ENCODE assay signal across 25 mouse cellular contexts in the genomic region with DNA sequence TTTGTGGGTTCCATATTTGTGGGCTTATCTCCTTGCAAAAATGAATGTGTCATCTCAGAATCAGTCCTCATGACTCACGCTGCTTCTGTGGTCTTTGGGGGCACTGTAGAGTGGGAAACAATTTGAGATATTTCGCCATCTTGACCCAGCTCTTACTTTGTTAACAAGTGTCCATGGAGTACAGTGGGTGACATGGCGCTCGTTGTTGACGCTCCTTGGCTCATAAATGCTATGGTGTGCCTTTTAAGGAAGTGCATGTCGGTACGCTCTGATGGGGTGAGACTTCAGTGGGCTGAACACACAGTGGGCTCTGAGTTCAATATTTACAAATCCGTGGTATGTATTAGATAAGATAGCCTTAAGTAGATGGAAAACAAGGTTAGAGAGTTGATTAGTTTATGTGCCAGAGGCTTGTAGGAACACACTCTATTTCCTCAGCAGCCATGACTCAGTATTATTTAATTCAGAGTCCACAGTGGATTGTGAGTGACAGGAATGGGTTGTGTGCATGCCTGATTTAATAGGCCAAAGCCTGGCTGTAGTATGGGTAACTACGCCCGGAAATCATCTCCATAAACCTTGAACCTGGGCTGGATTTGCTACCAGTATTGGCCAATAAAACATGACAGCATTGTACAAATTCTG. TPM values are rescaled to one million over a fixed set of nuclear protein-coding genes. Genes with fewer than 3 reads are reported as not detected.
DNase-seq lines count a peak whose midpoint lies in the region; ATAC-seq and TF ChIP-seq lines count a peak whose summit lies in the region.
"Had no signal": no experiment of that assay in that cellular context is flagged by ENCODE, and none has a peak within 500 bp of the region (broad histone marks: within the 10 kb centered on the region; RNA-seq: fewer than 3 reads in every experiment).

No protein-coding gene starts in this region.

- peaks cover 3% of the 10 kb centered on the region; the same call in 1 of the 2 replicates for H3K4me1 ChIP-seq in heart, postnatal 0 days (ENCODE audit: control insufficient read depth, insufficient read depth)
- H3K4me1 ChIP-seq in MEL (ENCODE audit: control insufficient read depth in 1 of 2, insufficient read depth in 2 of 2, low read length in 2 of 2): peaks cover 0 to 7% of the 10 kb centered on the region in 2 experiments; a peak in 2 of 4 replicates
- no peaks in the 10 kb centered on the region for H3K4me1 ChIP-seq in stomach, embryonic 16.5 days (ENCODE audit: control insufficient read depth, insufficient read depth, low read length)
- H3K4me1 ChIP-seq: kidney, embryonic 15.5 days had no signal

- H3K9me3 ChIP-seq in heart, postnatal 0 days (replicated peaks; ENCODE audit: control insufficient read depth, low read length): no peaks in the 10 kb centered on the region
- no peaks in the 10 kb centered on the region for H3K9me3 ChIP-seq in MEL (replicated peaks; ENCODE audit: insufficient read depth, low read length)
- H3K9me3 ChIP-seq in stomach, embryonic 16.5 days (replicated peaks; ENCODE audit: control insufficient read depth, low read length): no peaks in the 10 kb centered on the region; the same call in 1 of the 2 replicates
- H3K9me3 ChIP-seq: embryonic facial prominence, embryonic 13.5 days; hindbrain, embryonic 12.5 days; kidney, embryonic 15.5 days; limb, embryonic 12.5 days; liver, embryonic 12.5 days had no signal

- no peak for DNase-seq in heart, postnatal 0 days (ENCODE audit: low spot score)
- no peak for DNase-seq in heart, postnatal 4 days
- peak; percentile 37 for DNase-seq in MEL (ENCODE audit: low read depth, low spot score)
- DNase-seq in large intestine, adult 2 months (ENCODE audit: low read depth, low spot score): peak; percentile 72
- no peak for DNase-seq in T-cell, adult 2 months (ENCODE audit: low spot score)
- DNase-seq in cerebellum, postnatal 4 days (ENCODE audit: low spot score in 2 of 2): no peak
- no peak for DNase-seq in adrenal gland, postnatal 4 days (ENCODE audit: low spot score in 2 of 2)
- DNase-seq: cerebellum, adult 9-10 months; gastrocnemius, postnatal 36 days; lung, adult 2 months; lung, postnatal 4 days; midbrain, embryonic 14.5 days; thymus, postnatal 14 days had no signal

- H3K79me2 ChIP-seq in MEL (ENCODE audit: control insufficient read depth, insufficient read depth, low read length, poor library complexity): no peaks in the 10 kb centered on the region

- H3K4me3 ChIP-seq in heart, postnatal 0 days (ENCODE audit: low read depth, low read length): no peak overlapping the region
- H3K4me3 ChIP-seq in MEL (ENCODE audit: control insufficient read depth in 1 of 2, insufficient read depth in 1 of 2, low read depth in 2 of 2, low read length in 2 of 2): no peak overlapping the region
- H3K4me3 ChIP-seq in stomach, embryonic 16.5 days (replicated peaks; ENCODE audit: low read length): no peak overlapping the region
- H3K4me3 ChIP-seq: embryonic facial prominence, embryonic 13.5 days; hindbrain, embryonic 12.5 days; kidney, embryonic 15.5 days; limb, embryonic 12.5 days; liver, embryonic 12.5 days had no signal

- H3K36me3 ChIP-seq in heart, postnatal 0 days (replicated peaks; ENCODE audit: control insufficient read depth, insufficient read depth, low read length): no peaks in the 10 kb centered on the region
- H3K36me3 ChIP-seq in MEL (ENCODE audit: control insufficient read depth in 1 of 2, insufficient read depth in 2 of 2, low read length in 2 of 2): peaks cover 0 to 5% of the 10 kb centered on the region in 2 experiments; a peak in 2 of 4 replicates
- H3K36me3 ChIP-seq in stomach, embryonic 16.5 days (ENCODE audit: control insufficient read depth, insufficient read depth, low read length): no peaks in the 10 kb centered on the region
- H3K36me3 ChIP-seq: embryonic facial prominence, embryonic 13.5 days; hindbrain, embryonic 12.5 days; kidney, embryonic 15.5 days; limb, embryonic 12.5 days; liver, embryonic 12.5 days had no signal

- peak overlapping the region; percentile 67 for H3K27ac ChIP-seq in heart, postnatal 0 days (ENCODE audit: low read depth)
- H3K27ac ChIP-seq in MEL (ENCODE audit: control insufficient read depth, low read depth, low read length): no peak overlapping the region
- 0 out of 2 replicates have a peak overlapping the region, but pooled peaks have one; percentile 36 for H3K27ac ChIP-seq in stomach, embryonic 16.5 days (ENCODE audit: low read length)
- H3K27ac ChIP-seq: embryonic facial prominence, embryonic 13.5 days; hindbrain, embryonic 12.5 days; kidney, embryonic 15.5 days; limb, embryonic 12.5 days; liver, embryonic 12.5 days had no signal

- ATAC-seq in heart, postnatal 0 days (ENCODE audit: insufficient read depth, low read depth): no peak
- ATAC-seq in stomach, embryonic 16.5 days (ENCODE audit: insufficient read depth, low FRiP score): peak; percentile 61; the same call in 1 of the 2 replicates
- ATAC-seq: forebrain, embryonic 16.5 days; inflammation-experienced regulatory T-cells, adult 6 months; liver, embryonic 12.5 days had no signal

- no peak overlapping the region for H3K9ac ChIP-seq in heart, postnatal 0 days (replicated peaks; ENCODE audit: low read depth, low read length)
- H3K9ac ChIP-seq in MEL (ENCODE audit: control insufficient read depth, low read depth, low read length, poor library complexity, severe bottlenecking): no peak overlapping the region
- no peak overlapping the region for H3K9ac ChIP-seq in stomach, embryonic 16.5 days (ENCODE audit: low read length)
- H3K9ac ChIP-seq: embryonic facial prominence, embryonic 13.5 days; hindbrain, embryonic 12.5 days; kidney, embryonic 15.5 days; limb, embryonic 12.5 days; liver, embryonic 12.5 days had no signal

- H3K4me2 ChIP-seq in heart, postnatal 0 days (ENCODE audit: low read depth, low read length): no peak overlapping the region
- no peak overlapping the region for H3K4me2 ChIP-seq in stomach, embryonic 16.5 days (ENCODE audit: low read depth, low read length)
- H3K4me2 ChIP-seq: embryonic facial prominence, embryonic 13.5 days; hindbrain, embryonic 12.5 days; kidney, embryonic 15.5 days; limb, embryonic 12.5 days; liver, embryonic 12.5 days had no signal

- TF ChIP-seq CTCF in heart, postnatal 0 days (IDR thresholded peaks at IDR 0.05; ENCODE audit: low read depth): no peak
- no peak for TF ChIP-seq CTCF in MEL (IDR thresholded peaks at IDR 0.05 in 2 of 3, conservative IDR thresholded peaks at IDR 0.05 in 1 of 3; ENCODE audit: control insufficient read depth in 1 of 3, insufficient read depth in 1 of 3, low read depth in 2 of 3, low read length in 3 of 3, poor library complexity in 1 of 3, severe bottlenecking in 1 of 3)

- WGBS in heart, postnatal 0 days: 83% methylated on average over 10 of the region's 10 CpGs
- WGBS in large intestine, adult 2 months: 73% methylated on average over 10 of the region's 10 CpGs
- WGBS in stomach, embryonic 16.5 days: 73% methylated on average over 10 of the region's 10 CpGs

- no peak for TF ChIP-seq EP300 in heart, postnatal 0 days (IDR thresholded peaks at IDR 0.05; ENCODE audit: low read depth)
- TF ChIP-seq EP300 in MEL (IDR thresholded peaks at IDR 0.05; ENCODE audit: low read depth in 1 of 2, low read length in 2 of 2): no peak

- no peaks in the 10 kb centered on the region for H3K27me3 ChIP-seq in heart, postnatal 0 days (ENCODE audit: control insufficient read depth, insufficient read depth, low read length)
- no peaks in the 10 kb centered on the region for H3K27me3 ChIP-seq in MEL (ENCODE audit: control insufficient read depth in 1 of 2, insufficient read depth in 2 of 2, low read length in 2 of 2)
- no peaks in the 10 kb centered on the region for H3K27me3 ChIP-seq in stomach, embryonic 16.5 days (ENCODE audit: control insufficient read depth, insufficient read depth, low read length)
- H3K27me3 ChIP-seq: embryonic facial prominence, embryonic 13.5 days; hindbrain, embryonic 12.5 days; kidney, embryonic 15.5 days; limb, embryonic 12.5 days; liver, embryonic 12.5 days had no signal

- no peak for TF ChIP-seq POLR2A in MEL (IDR thresholded peaks at IDR 0.05; ENCODE audit: control insufficient read depth in 1 of 2, insufficient read depth in 1 of 2, low read depth in 1 of 2, low read length in 2 of 2, poor library complexity in 1 of 2)

- no peak for TF ChIP-seq RAD21 in MEL (IDR thresholded peaks at IDR 0.05; ENCODE audit: low read depth, low read length)

TF ChIP-seq in MEL, 35 proteins besides CTCF, POLR2A, EP300 and RAD21:
- TF ChIP-seq RCOR1 (IDR thresholded peaks at IDR 0.05; ENCODE audit: low read depth, low read length) (no peak), TAL1 (IDR thresholded peaks at IDR 0.05; ENCODE audit: low read length) (no peak), ETS1 (IDR thresholded peaks at IDR 0.05; ENCODE audit: low read depth, low read length) (0 out of 2 replicates have a peak, but pooled peaks have one; percentile 17), GATA1 (IDR thresholded peaks at IDR 0.05; ENCODE audit: low read depth, low read length) (0 out of 2 replicates have a peak, but pooled peaks have one; percentile 18), SMC3 (IDR thresholded peaks at IDR 0.05; ENCODE audit: low read depth, low read length) (no peak), ELF1 (IDR thresholded peaks at IDR 0.05; ENCODE audit: low read depth, low read length) (no peak)
TF ChIP-seq in MEL: peak in this region for 2.

RNA-seq across cellular contexts. Expression of gene Tex35, which starts 46.6 kb away (rescaled TPM):
- not detected in 2 replicates for total RNA-seq in heart, postnatal 0 days (2014; rRNA removed; ENCODE audit: low replicate concordance)
- polyA plus RNA-seq in heart, postnatal 0 days (2015; fragmentation: Nextera tagmentation; extraction: Ambion mirVana): not detected in 2 replicates
- under 1 TPM; 0.43 to 0.79 TPM for total RNA-seq in heart, postnatal 4 days (2021)
- total RNA-seq in MEL (2012; rRNA removed): not detected in 2 replicates
- not detected for polyA plus RNA-seq in MEL (2012; ENCODE audit: insufficient read depth in 1 of 2, insufficient read length in 2 of 2, low read depth in 1 of 2, low replicate concordance in 2 of 2, missing spikeins in 1 of 2)
- not detected in 2 replicates for polyA plus RNA-seq in large intestine, adult 2 months (2012; rRNA removed)
- polyA plus RNA-seq in stomach, embryonic 16.5 days (2015; fragmentation: Nextera tagmentation; extraction: Ambion mirVana): not detected in 2 replicates
- total RNA-seq in adrenal gland, postnatal 4 days (2021): not detected
- total RNA-seq: adrenal gland, adult 18-20 months; ES-E14; gastrocnemius, postnatal 36 days; layer of hippocampus, postnatal 14 days; neutrophil, adult 5-6 weeks had no signal
- polyA plus RNA-seq: embryonic facial prominence, embryonic 13.5 days; forebrain, embryonic 16.5 days; hindbrain, embryonic 12.5 days; kidney, embryonic 15.5 days; limb, embryonic 12.5 days; liver, embryonic 12.5 days; midbrain, embryonic 14.5 days had no signal

Comparison
In these comparisons a context has a peak if more than half of its experiments do, and no peak if none do; other contexts are left out.
1. DNase-seq: peak in MEL (single experiment) and large intestine, adult 2 months (single experiment); none in heart, postnatal 0 days (single experiment), heart, postnatal 4 days (single experiment), T-cell, adult 2 months (single experiment), cerebellum, postnatal 4 days (0 of 2) and adrenal gland, postnatal 4 days (0 of 2).